Mouse (Mus musculus): ENCODE data around the gene Rbp7. TPM values are rescaled to one million over a fixed set of nuclear protein-coding genes. Genes with fewer than 3 reads are reported as not detected.
"Not testable (repeated sequence)": the region's sequence is repeated elsewhere in the genome, so short reads cannot be mapped to it uniquely, and the experiment has no call there.

The Rbp7 gene
- polyA plus RNA-seq, 1 experiment from 2014 or later, result not detected

DNA sequence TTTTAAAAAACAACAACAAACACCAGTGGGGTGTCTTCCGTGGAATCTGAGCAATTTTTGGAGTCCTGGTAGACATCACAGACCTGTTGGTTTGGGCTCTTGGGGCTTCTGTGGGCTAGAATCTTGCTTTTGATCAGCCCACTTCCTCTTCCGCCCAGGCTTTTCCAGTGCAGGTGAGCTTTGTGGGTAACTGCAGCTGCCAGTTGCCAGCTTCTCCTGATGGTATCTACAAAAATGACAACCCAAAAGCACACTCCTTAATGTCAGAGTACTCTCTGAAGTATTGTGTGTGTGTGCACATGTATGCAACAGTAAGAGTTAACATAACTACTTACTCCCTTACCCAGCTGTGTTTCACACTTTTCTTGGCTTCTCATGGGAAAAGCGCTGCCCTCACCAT is 14.8 kb upstream of the Rbp7 start:
- H3K27me3 ChIP-seq (ENCODE audit: poor library complexity, severe bottlenecking), result no peaks in the 10 kb centered on the region
- no peak for DNase-seq (ENCODE audit: extremely low spot score, low spot score)
- H3K36me3 ChIP-seq (replicated peaks), result peaks cover 64% of the 10 kb centered on the region
- no peaks in the 10 kb centered on the region for H3K9me3 ChIP-seq
- no peak overlapping the region for H3K4me3 ChIP-seq
- H3K4me1 ChIP-seq, result no peaks in the 10 kb centered on the region
- no peak overlapping the region for H3K27ac ChIP-seq
- WGBS, result 91% methylated on average over 3 of the region's 3 CpGs

GRCm38 (mm10) chr4:149463435-149463950 is 8.7 kb upstream of the Rbp7 start:
- Histone ChIP-seq H3K4me1 (no peaks in the 10 kb centered on the region), H3K9me3 (no peaks in the 10 kb centered on the region), H3K4me3 (no peak overlapping the region), H3K27ac (no peak overlapping the region), H3K36me3 (replicated peaks) (peaks cover 12% of the 10 kb centered on the region), H3K27me3 (ENCODE audit: poor library complexity, severe bottlenecking) (no peaks in the 10 kb centered on the region)
- 86% methylated on average over 6 of the region's 6 CpGs for WGBS
- no peak for DNase-seq (ENCODE audit: extremely low spot score, low spot score)

DNA sequence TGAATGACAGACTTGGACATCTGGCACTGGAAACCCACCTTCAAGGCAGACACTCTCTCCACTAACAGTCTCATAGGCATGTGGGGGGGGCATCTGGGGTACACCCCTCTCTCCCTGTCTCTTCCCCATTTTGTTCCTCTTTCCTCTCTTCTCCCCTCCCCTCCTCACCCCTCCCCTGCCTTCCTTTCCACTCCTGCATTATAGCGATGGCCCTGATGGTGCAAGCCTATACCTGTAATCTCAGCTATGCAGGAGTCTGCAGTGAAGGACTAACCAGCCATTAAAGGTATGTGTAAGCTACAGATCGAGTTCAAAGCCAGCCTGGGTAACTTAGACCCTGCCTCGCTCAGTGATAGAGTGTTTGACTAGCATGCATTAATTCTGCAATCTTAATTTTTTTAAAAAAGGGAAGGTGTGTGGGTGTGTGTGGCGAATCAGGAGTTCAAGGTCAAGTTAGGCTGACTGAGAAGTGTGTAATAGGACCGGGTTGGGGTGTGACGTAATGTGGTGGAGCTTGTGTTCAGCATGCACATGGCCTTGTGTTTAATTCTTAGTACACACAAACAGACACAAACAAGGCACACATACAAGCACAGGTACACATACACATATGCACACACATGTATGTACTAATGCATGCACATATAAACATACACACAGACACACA is 7.7 kb upstream of the Rbp7 start:
- Histone ChIP-seq H3K36me3 (replicated peaks) (peaks cover 3% of the 10 kb centered on the region), H3K9me3 (no peaks in the 10 kb centered on the region), H3K4me3 (no peak overlapping the region), H3K27ac (no peak overlapping the region), H3K4me1 (no peaks in the 10 kb centered on the region), H3K27me3 (ENCODE audit: poor library complexity, severe bottlenecking) (no peaks in the 10 kb centered on the region)
- DNase-seq (ENCODE audit: extremely low spot score, low spot score), result no peak
- 90% methylated on average over 6 of the region's 6 CpGs for WGBS

DNA sequence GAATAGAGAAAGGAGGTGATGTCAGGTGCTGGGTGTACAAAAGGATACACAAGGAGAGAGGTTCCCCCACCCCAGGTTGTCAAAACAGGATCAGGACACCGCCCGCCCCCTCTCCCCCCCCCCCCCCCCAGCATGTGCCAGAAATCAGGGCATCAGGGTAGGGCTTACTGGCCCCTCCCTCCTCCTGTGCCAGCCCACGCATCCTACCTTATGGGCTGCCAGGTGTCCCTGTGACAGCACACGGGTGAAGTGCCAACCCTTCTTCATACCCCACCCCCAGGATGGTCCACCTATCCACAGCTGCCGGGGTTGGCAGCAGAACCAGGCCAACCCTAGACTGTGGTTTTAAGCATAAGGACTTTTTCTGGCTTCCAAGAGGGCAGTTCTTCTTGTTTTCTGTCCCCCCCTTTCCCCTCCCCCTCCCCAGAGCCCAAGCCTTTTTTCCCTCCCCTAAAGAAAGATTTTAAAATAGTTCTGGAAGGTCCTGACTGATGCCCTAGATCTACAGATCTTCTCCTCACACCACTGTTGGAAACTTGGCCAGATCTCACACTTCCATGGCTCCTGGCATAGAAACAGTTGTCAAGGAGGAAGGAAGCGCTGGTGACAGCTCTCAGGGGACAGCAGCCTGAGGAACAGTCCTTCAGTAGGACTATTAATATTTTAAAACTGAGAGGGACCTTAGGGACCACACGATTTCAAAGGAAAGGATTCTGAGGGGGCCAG is 7.0 kb upstream of the Rbp7 start:
- DNase-seq (ENCODE audit: extremely low spot score, low spot score), result no peak
- H3K36me3 ChIP-seq (replicated peaks), result no peaks in the 10 kb centered on the region
- no peak overlapping the region for H3K27ac ChIP-seq
- WGBS, result 77% methylated on average over 7 of the region's 7 CpGs
- no peaks in the 10 kb centered on the region for H3K27me3 ChIP-seq (ENCODE audit: poor library complexity, severe bottlenecking)
- H3K4me1 ChIP-seq, result no peaks in the 10 kb centered on the region
- H3K9me3 ChIP-seq, result no peaks in the 10 kb centered on the region
- H3K4me3 ChIP-seq, result no peak overlapping the region

GRCm38 (mm10) chr4:149460475-149460874 is 5.7 kb upstream of the Rbp7 start:
- H3K27me3 ChIP-seq (ENCODE audit: poor library complexity, severe bottlenecking); DNase-seq (ENCODE audit: extremely low spot score, low spot score); H3K4me3 ChIP-seq; H3K36me3 ChIP-seq (replicated peaks); H3K4me1 ChIP-seq; H3K27ac ChIP-seq; H3K9me3 ChIP-seq: not testable (repeated sequence)
- 91% methylated on average over 2 of the region's 2 CpGs for WGBS

DNA sequence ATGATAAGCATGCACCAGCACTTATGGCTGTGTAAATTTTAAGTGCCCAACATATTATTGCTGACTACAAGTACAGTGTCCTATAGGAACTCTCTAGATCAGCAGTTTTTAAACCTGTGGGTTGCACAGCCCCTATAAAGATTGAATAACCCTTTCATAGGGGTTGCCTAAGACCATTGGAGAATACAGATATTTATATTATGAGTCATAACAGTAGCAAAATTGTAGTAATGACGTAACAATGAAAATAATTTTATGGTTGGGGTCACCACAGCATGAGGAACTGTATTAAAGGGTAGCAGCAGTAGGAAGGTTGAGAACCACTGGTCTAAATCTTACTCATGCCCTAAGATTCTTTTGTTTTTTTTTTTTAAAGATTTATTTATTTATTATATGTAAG is 4.6 kb upstream of the Rbp7 start:
- no peaks in the 10 kb centered on the region for H3K4me1 ChIP-seq
- WGBS, result 93% methylated on average over 1 of the region's 1 CpGs
- no peak overlapping the region for H3K4me3 ChIP-seq
- H3K27ac ChIP-seq, result no peak overlapping the region
- H3K9me3 ChIP-seq, result no peaks in the 10 kb centered on the region
- no peaks in the 10 kb centered on the region for H3K27me3 ChIP-seq (ENCODE audit: poor library complexity, severe bottlenecking)
- no peak for DNase-seq (ENCODE audit: extremely low spot score, low spot score)
- no peaks in the 10 kb centered on the region for H3K36me3 ChIP-seq (replicated peaks)

- 60% methylated on average over 5 of the region's 5 CpGs for WGBS
- no peak overlapping the region for H3K27ac ChIP-seq
- no peaks in the 10 kb centered on the region for H3K4me1 ChIP-seq
- H3K4me3 ChIP-seq, result no peak overlapping the region
- no peaks in the 10 kb centered on the region for H3K9me3 ChIP-seq
- no peaks in the 10 kb centered on the region for H3K36me3 ChIP-seq (replicated peaks)
- DNase-seq (ENCODE audit: extremely low spot score, low spot score), result no peak
- no peaks in the 10 kb centered on the region for H3K27me3 ChIP-seq (ENCODE audit: poor library complexity, severe bottlenecking)
Measured at GRCm38 (mm10) chr4:149458526-149458925, 3.7 kb upstream of the Rbp7 start.

DNA sequence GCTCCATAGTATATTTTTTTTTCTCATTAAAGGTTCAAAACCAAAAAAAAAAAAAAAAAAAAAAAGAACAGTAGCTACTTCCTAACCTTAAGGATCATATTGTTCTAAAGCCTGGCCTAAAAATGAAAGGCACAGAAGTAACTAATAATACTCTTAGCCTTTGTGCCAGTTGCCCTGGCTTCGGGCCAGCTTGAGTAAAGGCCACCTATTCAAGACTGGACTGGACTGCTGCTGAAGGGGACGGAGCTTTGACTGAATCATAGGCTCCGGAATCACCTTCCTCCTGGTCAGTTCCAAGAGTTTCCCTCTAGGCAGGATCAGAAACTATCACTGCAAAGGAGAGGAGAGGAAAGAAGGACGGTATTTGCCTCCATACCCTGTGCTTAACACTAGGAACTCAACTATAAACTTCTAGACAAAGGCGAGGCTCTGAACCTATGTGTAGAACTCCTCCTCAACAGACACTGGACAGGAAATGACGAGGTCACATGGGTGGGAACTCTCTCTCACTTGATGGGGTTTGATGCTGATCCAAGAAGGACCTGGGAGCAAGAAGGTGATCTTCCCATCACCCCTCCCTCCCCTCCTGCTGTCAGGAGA is 3.2 kb upstream of the Rbp7 start:
- WGBS, result 90% methylated on average over 6 of the region's 6 CpGs
- Histone ChIP-seq H3K9me3 (no peaks in the 10 kb centered on the region), H3K4me1 (no peaks in the 10 kb centered on the region), H3K4me3 (no peak overlapping the region), H3K27ac (no peak overlapping the region), H3K27me3 (ENCODE audit: poor library complexity, severe bottlenecking) (no peaks in the 10 kb centered on the region), H3K36me3 (replicated peaks) (no peaks in the 10 kb centered on the region)
- DNase-seq (ENCODE audit: extremely low spot score, low spot score), result no peak

DNA sequence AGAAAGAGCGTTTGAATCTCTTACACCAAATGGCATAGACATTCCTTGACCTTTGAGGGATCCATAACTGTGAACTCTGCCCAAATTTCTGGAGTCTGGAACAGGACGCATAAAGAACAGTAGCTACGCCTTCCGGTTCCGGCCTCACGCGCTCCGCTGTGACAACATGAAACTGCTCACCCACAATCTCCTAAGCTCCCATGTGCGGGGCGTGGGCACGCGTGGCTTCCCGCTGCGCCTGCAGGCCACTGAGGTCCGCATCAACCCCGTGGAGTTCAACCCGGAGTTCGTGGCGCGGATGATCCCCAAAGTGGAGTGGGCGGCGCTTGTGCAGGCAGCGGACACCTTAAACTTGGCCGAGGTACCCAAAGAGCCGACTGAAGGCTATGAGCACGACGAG is 2.4 kb upstream of the Rbp7 start:
- not testable (repeated sequence) for DNase-seq (ENCODE audit: extremely low spot score, low spot score); H3K4me1 ChIP-seq
- 90% methylated on average over 27 of the region's 27 CpGs for WGBS

GRCm38 (mm10) chr4:149454263-149454662 is 515 bp downstream of the Rbp7 start:
- H3K9me3 ChIP-seq, result no peaks in the 10 kb centered on the region; the same call in 1 of the 2 replicates
- DNase-seq (ENCODE audit: extremely low spot score, low spot score), result no peak
- H3K27me3 ChIP-seq (ENCODE audit: poor library complexity, severe bottlenecking), result no peaks in the 10 kb centered on the region
- H3K27ac ChIP-seq, result no peak overlapping the region
- H3K4me3 ChIP-seq, result no peak overlapping the region
- WGBS, result 88% methylated on average over 17 of the region's 17 CpGs
- H3K4me1 ChIP-seq, result no peaks in the 10 kb centered on the region
- no peaks in the 10 kb centered on the region for H3K36me3 ChIP-seq (replicated peaks)

More for the DNA sequence above, 2.4 kb upstream of the Rbp7 start:
- not testable (repeated sequence) for H3K4me3 ChIP-seq; H3K27me3 ChIP-seq (ENCODE audit: poor library complexity, severe bottlenecking); H3K27ac ChIP-seq; H3K36me3 ChIP-seq (replicated peaks); H3K9me3 ChIP-seq

DNA sequence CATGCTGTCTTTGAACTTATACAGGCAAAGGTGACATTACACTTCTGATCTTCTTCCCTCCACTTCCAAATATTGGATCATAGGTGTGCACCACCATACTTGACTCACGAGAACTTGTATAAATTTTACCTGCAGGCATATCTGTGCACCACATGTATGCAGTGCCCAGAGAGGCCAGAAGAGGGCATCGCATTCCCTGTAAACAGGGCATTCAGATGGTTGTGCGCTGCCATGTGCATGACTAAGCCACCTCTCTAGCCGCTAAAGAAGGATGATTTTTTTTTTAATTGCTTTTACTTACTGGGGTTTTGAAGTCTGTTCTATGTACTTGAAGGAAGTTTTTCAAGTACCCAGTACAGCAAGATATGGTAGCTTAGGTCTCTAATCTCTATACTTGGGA is 1.1 kb downstream of the Rbp7 start:
- no peaks in the 10 kb centered on the region for H3K4me1 ChIP-seq
- H3K27me3 ChIP-seq (ENCODE audit: poor library complexity, severe bottlenecking), result no peaks in the 10 kb centered on the region
- peak; percentile 21 for DNase-seq (ENCODE audit: extremely low spot score, low spot score)
- H3K9me3 ChIP-seq, result no peaks in the 10 kb centered on the region; the same call in 1 of the 2 replicates
- H3K4me3 ChIP-seq, result no peak overlapping the region
- WGBS, result 88% methylated on average over 4 of the region's 4 CpGs
- H3K36me3 ChIP-seq (replicated peaks), result no peaks in the 10 kb centered on the region
- H3K27ac ChIP-seq, result no peak overlapping the region

DNA sequence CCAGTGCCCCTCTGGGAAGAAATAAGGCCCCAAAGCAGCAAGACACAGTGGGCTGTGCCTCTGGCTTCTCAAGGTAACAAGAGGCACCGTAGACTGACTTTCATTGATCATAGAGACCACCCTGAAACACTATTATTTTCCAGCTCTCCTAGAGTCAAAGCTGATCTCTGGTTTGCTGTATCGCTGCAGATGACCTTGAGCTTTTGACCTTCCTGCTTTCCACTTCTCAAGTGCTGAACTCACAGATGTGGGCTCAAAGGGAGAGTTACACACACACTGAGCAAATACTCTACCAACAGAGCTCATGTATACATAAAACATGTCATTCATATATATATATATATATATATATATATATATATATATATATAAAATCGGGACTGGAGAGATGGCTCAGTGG is 4.1 kb downstream of the Rbp7 start:
- DNase-seq (ENCODE audit: extremely low spot score, low spot score), result no peak
- Histone ChIP-seq H3K4me1 (peaks cover 9% of the 10 kb centered on the region), H3K36me3 (replicated peaks) (no peaks in the 10 kb centered on the region), H3K27ac (no peak overlapping the region), H3K9me3 (no peaks in the 10 kb centered on the region; the same call in 1 of the 2 replicates), H3K4me3 (no peak overlapping the region), H3K27me3 (ENCODE audit: poor library complexity, severe bottlenecking) (no peaks in the 10 kb centered on the region)
- 93% methylated on average over 3 of the region's 3 CpGs for WGBS

GRCm38 (mm10) chr4:149446309-149446708 is 8.5 kb downstream of the Rbp7 start:
- 33% methylated on average over 1 of the region's 1 CpGs for WGBS
- Histone ChIP-seq H3K4me3 (peak overlapping the region; percentile 52), H3K9me3 (no peaks in the 10 kb centered on the region), H3K36me3 (replicated peaks) (no peaks in the 10 kb centered on the region), H3K27ac (peak overlapping the region; percentile 93), H3K27me3 (ENCODE audit: poor library complexity, severe bottlenecking) (no peaks in the 10 kb centered on the region), H3K4me1 (peaks cover 23% of the 10 kb centered on the region)
- DNase-seq (ENCODE audit: extremely low spot score, low spot score), result no peak

All from forebrain, embryonic 10.5 days (tissue).